Mouse (Mus musculus) lung, postnatal 0 days (tissue): Measurements from ENCODE around the gene Pcbp4.

Experiments used
- CTCF ChIP-seq: IDR thresholded peaks from 2 replicates; pipeline ENCODE4 v1.5.1; 2016; ENCODE audit warnings: antibody characterized with exemption, mild to moderate bottlenecking
- EP300 ChIP-seq: IDR thresholded peaks from 2 replicates; pipeline ENCODE4 v1.6.1; 2016; ENCODE audit warnings: antibody characterized with exemption, mild to moderate bottlenecking, control low read depth

DNA sequence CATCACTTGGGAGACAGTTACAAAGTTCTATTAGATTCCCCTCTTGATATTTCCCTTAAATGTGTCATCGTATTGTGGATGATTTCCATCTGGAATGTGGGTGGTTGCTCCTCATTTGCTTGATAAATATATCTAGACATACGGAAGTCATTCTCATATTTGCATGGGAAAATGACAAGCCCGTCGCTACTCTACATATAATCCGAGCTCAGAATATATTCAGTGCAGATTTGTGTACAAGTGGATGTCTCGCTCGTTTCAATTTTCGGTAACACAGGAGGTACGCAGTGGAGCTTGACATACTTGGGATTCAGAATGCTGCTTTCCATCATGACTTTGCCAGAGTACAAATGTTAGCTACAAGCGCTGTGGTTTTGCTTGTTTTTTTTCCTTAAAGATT is 56.3 kb downstream of the Pcbp4 start:
- no peak for TF ChIP-seq CTCF
- no peak for TF ChIP-seq EP300
